Mouse (Mus musculus): ENCODE results near the gene Scp2.

The Scp2 gene

DNA sequence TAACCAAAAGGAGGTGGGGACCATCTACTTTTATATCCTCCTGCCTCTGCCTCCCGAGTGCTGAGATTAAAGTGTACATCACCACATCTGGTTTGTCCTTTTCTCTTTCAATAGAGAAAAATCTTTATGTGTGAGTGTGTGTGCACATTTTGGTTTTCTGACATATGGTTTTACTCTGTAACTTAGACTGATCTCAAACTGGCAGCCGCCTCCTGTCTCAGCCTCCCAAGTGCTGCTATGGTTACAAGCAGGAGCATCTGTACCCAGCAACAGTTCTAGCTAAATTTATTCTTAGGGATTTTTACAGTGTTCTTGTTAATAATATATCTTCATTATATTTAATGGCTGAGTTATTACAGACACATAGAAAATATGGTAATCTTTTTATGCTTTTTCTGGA is 87.6 kb downstream of the Scp2 start:
- no peak for DNase-seq

DNA sequence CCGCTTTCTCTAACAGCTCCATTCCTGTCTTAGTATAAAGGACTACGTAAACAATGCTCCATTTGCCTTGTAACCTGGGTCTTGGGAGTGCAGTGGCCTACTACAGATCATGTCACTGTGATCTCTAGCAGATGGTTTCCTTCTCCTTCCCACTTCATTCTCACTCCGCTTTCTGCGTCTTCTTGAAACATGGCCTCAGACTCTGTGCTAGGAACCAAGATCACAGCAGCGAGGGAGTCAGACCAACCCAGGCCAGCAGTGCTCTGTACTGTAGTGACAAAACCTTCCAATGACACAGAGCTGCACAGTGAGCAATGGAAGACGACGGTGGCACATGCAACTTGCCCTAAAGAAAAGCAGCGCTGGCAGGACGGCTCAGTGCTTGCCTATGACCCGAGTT is 88.9 kb downstream of the Scp2 start:
- DNase-seq, result no peak

DNA sequence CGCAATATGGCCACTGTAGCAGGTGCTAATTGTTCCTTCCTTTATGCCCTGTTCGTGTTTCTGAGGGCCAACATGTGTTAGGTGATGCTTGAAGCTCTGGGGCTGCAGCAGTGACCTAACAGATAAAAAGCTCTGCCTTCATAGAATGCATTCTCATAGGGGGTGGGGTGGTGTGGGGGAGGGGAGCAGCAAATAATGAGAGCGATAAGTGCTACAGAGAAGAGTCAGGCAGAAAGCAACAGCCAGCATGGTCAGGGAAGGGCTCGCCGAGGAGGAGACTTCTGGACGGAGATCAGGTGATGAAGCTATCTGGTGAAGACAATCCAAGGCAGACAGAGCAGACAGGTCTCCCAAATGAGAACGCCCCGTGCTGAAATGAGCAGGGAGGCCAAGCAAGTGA is 92.1 kb downstream of the Scp2 start:
- no peak for DNase-seq

DNA sequence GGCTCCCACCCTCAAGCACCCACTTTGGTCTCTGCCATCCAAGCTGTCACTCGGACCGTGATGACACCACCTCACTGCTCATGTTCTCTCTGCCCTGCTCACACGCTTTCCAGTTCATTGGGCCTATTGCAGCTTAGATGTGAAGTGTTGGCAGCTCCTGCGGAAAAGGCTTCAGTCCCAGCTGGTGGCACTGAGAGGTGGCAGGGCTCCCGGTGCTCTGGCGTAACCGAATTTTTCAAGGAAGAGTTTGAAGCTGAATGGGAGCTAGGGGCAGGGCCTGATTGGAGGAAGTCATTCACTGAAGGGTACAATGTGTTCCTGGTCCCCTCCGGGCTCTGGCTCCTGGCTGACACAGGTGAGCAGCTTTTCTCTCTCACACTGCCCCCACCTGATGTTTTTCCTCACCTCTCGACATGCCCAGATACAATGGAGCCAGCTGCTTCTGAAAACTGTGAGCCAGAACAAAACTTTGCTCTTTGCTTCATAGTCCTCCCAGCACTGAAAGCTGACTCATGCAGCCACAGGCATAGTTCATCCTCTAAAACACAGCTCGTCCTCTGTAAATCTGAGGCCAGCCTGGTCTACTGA is 93.0 kb downstream of the Scp2 start:
- DNase-seq, result no peak

DNA sequence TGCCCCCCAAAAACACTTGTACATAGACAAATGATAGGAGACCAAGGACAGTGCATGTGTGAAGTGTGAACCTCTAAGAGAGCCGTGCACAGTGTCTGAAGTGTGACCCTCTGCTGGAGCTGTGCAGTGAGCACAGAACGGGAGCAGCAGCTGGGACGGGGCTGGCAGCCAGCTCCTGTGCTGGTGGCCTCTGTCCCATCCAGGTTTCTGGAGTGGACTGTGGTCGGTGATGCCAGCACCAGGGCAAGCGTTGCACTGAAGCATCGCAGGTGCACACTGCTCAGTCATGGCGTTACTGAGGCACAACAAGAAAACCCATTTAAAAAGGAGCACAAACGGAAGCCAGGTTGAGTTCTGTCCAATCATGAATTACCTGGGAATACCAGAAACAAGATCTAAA is 98.7 kb downstream of the Scp2 start:
- no peak for DNase-seq

DNA sequence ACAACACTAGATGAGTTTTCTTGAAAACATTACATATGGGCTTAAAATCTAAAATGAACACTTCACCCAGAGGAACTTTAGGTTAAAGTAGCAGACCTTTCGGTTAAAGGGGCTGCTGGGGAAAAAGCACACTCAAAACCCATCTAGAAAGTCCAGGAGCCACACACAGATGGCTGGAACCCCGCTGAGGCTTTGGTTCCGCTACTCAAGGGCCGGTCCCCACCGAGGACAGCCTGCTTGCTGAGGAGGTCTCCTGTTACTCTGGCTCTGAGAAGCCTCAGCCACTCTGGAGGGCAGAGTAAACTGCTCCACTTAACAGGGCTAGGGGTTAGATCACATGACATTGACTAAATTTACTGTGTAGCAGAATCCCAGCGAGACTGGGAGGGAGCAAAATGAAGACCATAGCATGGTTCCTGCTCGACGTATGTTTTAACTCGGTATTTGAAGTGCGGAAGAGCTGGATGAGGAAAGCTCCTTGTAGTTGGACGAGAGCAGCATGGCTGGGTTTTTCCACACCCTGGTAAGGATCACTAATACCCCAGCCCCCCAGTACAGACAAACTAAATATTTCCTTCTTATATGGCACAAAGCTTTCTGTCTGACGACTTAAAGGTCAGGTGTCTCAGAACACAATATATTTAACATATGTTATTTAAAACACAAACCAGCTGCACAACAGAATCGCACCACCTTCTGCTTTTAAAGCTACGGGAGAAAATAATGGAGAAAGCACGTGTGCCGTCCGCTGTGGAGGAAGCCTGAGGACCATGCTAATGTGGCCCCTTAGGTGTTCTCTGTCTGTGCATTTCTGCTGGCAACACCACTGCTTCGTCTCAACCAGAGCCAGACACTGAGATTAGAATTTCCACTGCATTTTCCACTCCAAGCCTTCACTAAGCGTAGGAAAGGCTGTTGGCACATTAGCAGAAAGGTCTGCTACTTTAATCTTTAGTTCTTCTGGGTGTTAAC is 99.4 kb downstream of the Scp2 start:
- DNase-seq, result no peak

DNA sequence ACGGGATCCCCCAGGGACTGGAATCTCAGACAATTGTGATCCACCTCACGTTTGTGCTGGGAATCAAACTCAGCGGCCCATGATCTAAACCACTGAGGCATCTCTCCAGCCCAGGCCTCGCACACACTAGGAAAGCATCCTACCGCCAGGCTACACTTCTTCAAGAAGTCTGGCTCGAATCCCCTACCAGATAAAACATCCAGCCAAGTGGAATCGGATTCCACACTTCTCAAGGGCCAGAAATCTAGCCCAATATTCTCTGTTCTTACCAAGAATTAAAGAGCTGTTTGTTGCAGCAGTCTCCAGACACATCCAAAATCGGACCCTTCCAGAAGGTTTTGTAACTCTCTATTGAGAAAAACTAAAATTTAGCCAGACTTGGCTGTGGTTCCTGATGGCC is 107.8 kb downstream of the Scp2 start:
- no peak for DNase-seq

DNA sequence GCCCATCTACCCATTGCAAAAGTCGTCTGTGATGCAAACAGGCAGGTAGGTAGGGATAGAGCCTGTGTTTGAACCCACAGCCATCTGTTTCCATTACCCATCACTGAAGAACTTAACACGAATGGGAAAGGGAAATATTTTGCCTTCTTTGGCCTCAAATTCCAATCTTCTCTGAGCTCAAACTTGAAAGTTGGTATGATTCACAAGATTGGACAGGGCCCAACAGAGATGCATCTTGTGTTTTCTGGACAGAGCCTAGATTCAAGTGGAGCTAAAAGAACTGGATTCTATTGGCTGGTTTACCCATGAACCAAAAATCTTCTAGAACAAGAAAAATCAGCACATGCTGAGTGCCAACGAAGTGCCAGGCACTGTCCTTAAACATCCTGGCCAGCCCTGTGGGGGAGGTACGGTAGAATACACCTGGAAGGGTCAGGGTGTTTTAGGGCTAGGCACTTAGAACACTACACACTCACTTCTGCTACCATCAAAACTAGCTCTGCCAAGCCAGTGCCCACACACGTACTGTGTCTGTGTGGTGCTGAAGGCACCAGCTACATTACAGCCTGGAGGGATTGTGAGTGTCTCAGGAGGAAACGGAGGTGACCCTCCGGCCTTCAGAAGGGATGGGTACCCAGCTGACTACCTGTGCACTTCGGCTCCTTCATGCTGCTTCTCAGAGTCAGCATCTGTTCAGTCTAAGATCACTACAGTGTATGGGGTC is 111.6 kb downstream of the Scp2 start:
- DNase-seq, result no peak

DNA sequence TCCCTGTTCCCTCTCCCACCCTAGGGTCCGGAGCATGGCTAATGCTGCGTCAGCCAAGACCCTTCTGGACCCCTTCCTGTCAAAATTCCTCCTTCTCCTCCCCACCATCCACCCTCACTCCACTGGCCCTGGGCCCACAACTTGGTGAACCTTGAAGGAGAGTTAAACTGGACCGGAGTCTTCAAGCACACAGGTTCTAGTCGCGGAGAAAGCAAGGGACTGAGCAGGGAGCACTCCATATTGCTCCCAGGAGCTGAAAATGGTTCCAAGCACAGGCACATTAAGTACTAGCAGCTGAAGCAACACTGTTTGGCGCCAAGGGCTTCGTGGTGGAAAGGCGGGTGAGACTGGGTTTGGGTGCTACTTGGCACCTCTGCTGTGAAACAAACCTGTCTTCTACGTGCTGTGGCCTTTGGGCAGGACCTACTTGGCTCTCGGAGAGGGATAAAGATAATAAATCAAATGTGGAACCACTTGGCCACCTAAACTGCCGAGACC is 112.4 kb downstream of the Scp2 start:
- no peak for DNase-seq

DNA sequence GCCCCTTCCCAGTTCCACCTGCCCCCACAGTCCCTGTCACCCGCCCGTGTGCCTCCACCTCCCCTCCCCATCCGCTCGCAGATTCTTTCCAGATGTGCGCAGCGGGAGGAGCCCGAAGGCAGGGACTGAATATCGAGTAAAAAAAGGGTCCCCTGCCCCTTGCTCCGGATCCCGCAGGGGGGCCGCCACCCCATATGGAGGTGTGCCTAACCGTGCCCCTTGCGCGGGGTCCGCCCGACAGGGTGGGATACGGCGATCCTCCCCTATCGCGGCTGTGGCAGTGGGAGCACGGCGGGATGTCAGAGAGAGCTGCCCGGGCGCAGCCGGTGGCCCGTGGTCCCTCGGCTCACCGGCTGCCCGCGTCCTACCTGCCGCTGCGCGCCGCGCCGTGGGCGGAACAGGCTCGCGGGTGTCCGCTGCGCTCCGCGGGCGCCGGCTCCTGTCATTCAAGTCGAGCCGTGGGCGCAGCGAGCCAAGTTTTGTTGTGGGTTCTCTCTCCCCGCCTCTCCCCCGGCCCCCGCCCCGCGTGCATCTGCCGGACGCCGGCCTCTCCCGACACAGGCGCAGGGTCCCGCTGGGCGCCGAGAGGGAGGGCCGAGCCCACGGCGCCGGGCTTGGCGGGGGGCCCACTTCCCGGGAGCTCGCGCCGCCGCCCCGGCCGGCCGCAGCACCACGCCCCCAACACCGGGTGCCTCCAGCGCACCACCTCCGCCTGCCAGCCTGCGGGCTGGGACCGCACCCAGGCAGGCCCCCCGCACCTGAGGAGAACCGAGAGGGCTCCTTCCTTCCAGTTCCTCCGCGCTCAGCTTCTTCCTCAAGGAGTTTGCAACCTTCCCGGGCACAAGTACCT is 113.1 kb downstream of the Scp2 start:
- no peak for DNase-seq

DNA sequence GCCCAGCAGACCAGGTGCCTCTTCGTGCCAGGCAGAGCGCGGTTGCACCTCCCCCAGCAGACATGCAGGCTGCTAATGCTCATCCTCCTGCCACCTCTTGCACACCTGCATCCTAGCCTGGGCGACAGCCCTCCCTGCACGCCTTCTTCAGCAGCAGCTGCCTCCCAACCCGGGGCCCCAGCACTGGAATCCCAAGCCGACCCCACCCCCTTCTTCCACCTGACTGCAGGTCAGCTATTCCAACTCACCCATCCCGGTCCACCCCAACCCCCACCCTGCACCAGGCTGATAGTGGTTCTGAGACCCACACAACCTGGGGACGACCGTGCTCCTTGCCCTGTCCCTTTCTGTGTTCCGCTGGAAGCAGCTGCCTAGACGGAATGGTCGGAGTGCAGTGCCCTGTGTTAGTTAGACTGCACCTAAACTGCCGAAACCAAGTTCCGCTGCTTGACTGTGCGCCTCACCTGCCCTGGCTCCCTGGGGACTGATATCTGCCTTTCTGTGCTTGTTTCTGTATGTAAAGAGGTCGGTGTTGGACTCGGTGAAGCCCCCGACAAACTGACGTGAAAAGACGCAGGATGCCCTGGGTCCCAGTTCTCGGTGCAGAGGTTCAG is 113.8 kb downstream of the Scp2 start:
- DNase-seq, result no peak

DNA sequence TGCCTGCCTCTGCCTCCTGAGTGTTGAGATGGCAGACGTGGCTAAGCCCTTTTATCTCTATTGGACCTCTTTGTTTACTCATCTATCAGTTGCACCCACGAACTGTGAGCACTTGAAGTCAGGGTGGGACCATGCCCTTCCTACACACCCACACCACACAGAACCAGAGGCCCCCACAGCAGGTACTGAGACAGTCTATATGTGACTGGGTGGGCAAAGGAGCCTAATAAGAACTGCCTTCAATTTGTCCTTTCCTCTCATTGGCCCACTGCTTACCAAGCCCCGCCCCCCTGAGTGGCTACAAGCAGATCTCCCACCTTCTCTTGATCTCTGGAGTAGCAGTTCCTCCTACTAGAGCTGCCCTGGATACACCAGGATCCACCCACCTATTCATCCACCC is 118.6 kb downstream of the Scp2 start:
- peak; percentile 66 for DNase-seq

DNA sequence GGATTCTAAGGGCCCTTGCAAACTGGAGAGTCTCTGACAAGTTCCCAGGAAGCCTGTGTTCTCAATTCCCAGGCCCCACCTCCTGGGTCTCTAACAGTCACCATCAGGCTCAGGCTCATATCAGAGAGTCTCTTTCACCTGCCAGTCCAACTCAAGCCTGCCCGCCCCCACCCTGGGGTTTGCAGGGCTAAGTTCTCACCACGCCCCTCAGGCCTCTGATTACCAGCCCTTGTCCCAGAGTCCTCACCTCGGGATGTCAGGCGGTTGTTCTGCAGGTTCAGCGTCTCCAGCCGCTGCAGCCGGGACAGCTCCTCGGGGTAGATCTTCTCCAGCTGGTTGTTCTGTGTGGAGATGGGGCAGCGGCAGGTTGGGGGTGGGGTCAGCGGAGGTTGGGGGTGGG is 119.5 kb downstream of the Scp2 start:
- DNase-seq, result peak; percentile 76

DNA sequence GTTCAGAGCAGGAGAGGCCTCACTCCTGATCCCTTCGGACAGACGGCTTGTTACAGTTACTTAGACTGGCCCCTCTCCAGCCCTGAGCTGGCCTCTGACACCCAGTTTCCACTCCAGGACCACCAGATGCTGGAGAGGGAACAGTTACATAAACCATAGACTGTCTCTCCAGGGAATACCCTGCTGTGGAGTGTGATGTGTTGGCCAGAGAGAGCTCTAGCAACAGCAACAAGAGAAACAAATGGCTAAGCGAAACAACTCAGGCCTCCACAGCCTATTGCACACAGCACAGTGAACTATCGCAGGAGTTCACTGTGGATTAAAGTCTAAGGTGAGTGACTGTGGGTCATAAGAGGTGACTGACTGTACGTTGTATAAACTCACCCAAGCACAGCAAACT is 120.2 kb downstream of the Scp2 start:
- no peak for DNase-seq

DNA sequence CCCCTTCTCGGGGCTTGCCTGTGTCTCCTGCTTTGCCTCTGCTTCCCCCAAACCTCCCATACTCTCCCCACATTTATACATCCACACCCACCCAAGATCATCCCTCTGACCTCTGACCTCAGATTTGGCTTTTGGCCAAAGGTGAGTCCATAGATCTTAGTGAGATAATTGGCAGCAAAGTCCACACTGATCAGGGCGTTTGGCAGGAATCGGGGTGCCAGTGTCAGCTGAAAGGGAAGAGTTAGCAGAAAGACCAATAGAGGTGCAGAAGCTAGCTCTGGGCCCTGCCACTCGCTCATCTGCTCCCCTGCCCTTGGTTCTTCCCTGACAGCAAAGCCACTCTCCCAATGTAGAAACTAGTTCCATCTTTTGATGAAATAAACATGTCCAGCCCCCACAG is 121.6 kb downstream of the Scp2 start:
- DNase-seq, result no peak

DNA sequence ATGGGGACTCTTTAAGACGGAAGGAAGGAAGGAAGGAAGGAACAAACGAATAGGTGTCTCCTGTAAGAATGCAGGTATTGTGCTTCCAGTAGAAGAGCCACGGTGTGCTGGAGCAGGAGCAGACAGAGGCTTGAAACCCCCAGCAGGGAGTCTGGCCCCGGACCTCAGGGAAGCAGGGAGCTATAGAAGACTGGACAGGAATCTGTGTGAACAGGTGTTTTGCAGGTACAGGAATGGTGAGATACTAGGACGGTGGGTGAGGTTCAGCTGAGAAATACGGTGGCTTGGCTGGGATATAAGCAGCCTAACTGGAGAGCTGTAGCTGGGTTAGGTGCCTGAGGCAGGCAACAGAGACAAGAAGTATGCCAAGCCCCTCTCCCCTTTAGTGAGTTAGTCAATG is 124.6 kb downstream of the Scp2 start:
- no peak for DNase-seq

DNA sequence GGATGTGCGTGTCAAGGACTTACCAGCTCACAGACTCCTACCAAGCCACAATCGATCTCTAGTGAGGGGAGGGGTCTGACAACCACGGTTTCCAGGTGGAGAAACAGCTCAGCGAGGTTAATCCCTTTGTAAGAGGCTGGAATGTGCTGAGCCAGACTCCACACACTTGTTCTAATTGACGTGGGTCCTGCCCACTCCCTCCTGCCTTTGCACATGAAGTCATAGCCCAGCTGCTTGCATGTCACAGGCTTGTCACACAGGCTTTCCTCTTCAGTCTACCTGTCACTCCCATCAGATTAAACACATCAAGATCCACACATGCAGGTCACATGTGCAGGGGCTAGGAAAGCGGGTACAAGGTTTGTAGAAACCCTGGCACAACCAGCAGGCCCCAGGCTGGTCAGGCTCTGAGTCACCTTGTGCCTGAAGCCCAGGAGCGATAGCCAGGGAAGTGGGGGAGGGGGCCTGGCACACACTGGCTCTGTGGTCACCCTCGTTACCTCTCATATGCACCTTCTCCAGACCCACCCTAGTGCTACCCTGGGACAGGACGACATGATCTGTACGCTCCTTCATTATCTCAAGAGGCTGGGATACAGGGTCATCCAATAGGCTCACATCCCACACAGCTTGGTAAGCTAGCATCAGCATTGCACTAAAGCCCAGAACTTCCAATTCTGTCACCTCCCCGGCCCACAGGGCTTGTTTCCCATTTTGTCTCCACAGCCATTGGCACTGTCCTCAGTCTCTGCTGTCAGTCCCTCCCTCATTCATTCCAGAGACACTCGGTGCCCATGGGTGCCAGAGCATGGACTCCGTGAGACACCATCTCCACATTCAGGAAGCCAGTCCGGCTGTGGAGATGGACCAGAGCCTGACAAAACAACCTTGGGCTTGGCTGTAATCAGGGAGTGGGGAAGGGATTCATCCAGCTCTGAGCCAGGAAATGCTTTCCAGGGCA is 125.6 kb downstream of the Scp2 start:
- no peak for DNase-seq

DNA sequence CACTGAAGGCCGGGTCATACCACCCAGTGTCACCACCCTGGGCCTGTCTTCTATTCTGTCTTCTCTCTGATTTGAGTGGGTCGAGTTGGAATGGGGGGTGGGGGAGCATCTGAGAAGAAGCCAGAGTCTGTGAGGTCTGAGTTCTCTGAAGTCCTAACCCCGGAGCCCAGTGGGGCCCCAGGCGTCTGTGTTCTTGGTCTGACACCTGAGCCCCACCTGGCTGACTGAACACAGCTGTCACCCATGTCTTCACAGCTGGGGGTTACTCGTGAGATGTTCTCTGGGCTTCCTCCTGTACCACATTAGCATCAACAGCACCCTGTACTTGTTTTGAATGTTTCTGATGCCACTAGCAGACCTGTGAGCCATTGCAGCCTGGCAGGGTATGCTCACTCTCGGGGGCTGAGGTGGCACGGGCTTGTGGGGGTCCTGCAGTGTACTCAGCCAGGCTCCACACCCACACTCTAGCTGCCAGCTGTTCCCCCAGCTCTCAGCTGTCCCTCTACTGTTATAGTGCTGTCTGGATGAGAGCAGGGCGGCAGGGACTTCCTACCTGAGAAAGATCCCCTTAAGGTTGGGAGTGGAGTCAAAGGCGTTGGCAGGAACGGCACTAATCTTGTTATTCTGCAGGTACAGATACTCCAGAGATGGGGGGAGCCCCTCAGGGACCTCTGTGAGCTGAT is 126.4 kb downstream of the Scp2 start:
- DNase-seq, result no peak

DNA sequence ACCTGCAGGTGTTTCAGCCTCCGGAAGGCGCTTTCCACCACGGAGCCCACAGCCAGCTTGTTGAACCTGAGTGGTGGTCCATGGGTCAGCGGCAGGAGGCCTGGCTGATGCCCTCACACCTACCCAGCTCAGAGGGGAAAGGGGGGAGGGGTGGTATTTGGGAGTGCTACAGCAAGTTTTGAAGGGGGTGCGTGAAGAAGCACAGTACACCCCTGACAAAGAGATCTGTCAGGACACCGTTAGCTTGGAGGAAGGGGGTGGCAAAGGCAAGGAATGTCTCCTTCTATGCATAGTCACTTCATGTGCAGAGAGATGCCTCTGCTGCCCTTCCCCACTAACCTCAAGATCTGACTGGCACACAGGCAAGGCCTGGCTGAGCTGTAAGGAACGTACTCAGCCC is 127.0 kb downstream of the Scp2 start:
- DNase-seq, result no peak

DNA sequence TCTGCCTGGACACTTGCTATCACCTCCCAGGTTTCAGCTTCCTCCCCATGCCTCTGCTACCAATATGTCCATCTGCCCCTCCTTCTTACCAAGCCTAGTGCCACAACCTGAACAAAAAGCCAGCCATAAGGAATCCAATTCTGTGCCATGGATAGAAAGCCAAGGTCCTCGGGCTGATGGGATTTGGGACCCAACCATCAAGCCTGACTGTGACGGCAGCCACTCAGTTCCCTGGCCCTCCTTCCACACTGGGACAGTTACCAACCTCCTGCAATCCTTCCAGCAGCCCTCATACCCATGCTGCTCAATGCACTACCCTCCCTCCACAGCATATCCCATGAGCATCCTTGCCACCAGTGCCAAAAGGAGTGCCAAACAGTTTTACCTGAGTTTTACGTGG is 128.5 kb downstream of the Scp2 start:
- DNase-seq, result no peak

Data from liver (tissue).